Mouse (Mus musculus): ENCODE results near the gene Pcyt2. TPM values are rescaled to one million over a fixed set of nuclear protein-coding genes. Genes with fewer than 3 reads are reported as not detected.

Gene Pcyt2
- polyA plus RNA-seq (2015; fragmentation: Nextera tagmentation; extraction: Ambion mirVana) = 103 and 126 TPM in 2 replicates

GRCm38 (mm10) chr11:120617519-120618112 lies at the start of gene Pcyt2:
Gene Pcyt2 (minus strand): TSS chr11:120617936.
- Histone ChIP-seq H3K4me2 (peak within 1 kb of the TSS; percentile 89), H3K27me3 (no peaks in the 10 kb centered on the region), H3K27ac (peak within 1 kb of the TSS; percentile 68), H3K9ac (peak within 1 kb of the TSS; percentile 86), H3K36me3 (peaks cover 52% of the 10 kb centered on the region), H3K4me1 (peaks cover 14% of the 10 kb centered on the region), H3K4me3 (peak within 1 kb of the TSS; percentile 95), H3K9me3 (no peaks in the 10 kb centered on the region)
- under 1% methylated on average over 56 of the region's 56 CpGs for WGBS
- peak; percentile 92 for ATAC-seq (ENCODE audit: borderline replicate concordance, extremely low read depth, low FRiP score, low TSS enrichment)

GRCm38 (mm10) chr11:120666617-120667016 lies 48.9 kb upstream of the Pcyt2 start:
- Histone ChIP-seq H3K9ac (no peak overlapping the region), H3K4me2 (no peak overlapping the region), H3K4me3 (no peak overlapping the region), H3K4me1 (peaks cover 10% of the 10 kb centered on the region; the same call in 1 of the 2 replicates), H3K27ac (no peak overlapping the region), H3K36me3 (no peaks in the 10 kb centered on the region), H3K9me3 (no peaks in the 10 kb centered on the region), H3K27me3 (peaks cover 35% of the 10 kb centered on the region)
- 3% methylated on average over 3 of the region's 3 CpGs for WGBS
- no peak for ATAC-seq (ENCODE audit: borderline replicate concordance, extremely low read depth, low FRiP score, low TSS enrichment)

GRCm38 (mm10) chr11:120665406-120665805 lies 47.7 kb upstream of the Pcyt2 start:
- peak; percentile 68; the same call in 1 of the 2 replicates for ATAC-seq (ENCODE audit: borderline replicate concordance, extremely low read depth, low FRiP score, low TSS enrichment)
- Histone ChIP-seq H3K27ac (no peak overlapping the region), H3K4me3 (no peak overlapping the region), H3K27me3 (peaks cover 47% of the 10 kb centered on the region), H3K36me3 (no peaks in the 10 kb centered on the region), H3K9ac (no peak overlapping the region), H3K9me3 (no peaks in the 10 kb centered on the region), H3K4me2 (no peak overlapping the region), H3K4me1 (peaks cover 18% of the 10 kb centered on the region)
- WGBS = 50% methylated on average over 3 of the region's 3 CpGs

- no peak for ATAC-seq (ENCODE audit: borderline replicate concordance, extremely low read depth, low FRiP score, low TSS enrichment)
- 79% methylated on average over 5 of the region's 5 CpGs for WGBS
- H3K36me3 ChIP-seq = no peaks in the 10 kb centered on the region
These were observed 46.0 kb upstream of the Pcyt2 start for GRCm38 (mm10) chr11:120663714-120664113.

DNA sequence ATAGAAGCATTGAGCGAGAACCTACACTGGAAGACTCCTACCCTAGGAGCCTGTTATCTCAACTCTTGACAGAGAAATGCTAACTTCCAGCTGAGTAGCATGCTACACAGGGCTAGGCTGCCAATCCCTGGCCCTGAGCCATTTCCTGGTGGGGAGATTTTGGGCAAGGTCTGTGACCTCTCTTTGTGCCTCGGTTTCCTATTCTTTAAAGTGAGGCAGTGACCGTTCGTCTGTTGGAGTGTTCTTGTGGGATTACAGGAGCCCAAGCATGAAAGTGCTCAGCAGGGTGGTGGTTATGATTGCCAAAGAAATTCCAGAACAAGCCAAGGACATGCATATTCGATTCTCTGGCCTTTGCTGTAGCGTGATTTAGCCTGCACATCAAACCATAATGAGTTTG lies 45.0 kb upstream of the Pcyt2 start:
- Histone ChIP-seq H3K36me3 (no peaks in the 10 kb centered on the region), H3K27ac (no peak overlapping the region), H3K9ac (no peak overlapping the region), H3K9me3 (no peaks in the 10 kb centered on the region), H3K4me3 (no peak overlapping the region), H3K4me2 (no peak overlapping the region), H3K4me1 (peaks cover 27% of the 10 kb centered on the region), H3K27me3 (peaks cover 73% of the 10 kb centered on the region)
- ATAC-seq (ENCODE audit: borderline replicate concordance, extremely low read depth, low FRiP score, low TSS enrichment) = no peak
- 53% methylated on average over 6 of the region's 6 CpGs for WGBS

More at GRCm38 (mm10) chr11:120663714-120664113, 46.0 kb upstream of the Pcyt2 start:
- H3K9ac ChIP-seq = no peak overlapping the region
- peaks cover 64% of the 10 kb centered on the region for H3K27me3 ChIP-seq
- no peak overlapping the region for H3K27ac ChIP-seq
- peaks cover 27% of the 10 kb centered on the region for H3K4me1 ChIP-seq
- no peaks in the 10 kb centered on the region for H3K9me3 ChIP-seq
- no peak overlapping the region for H3K4me2 ChIP-seq
- no peak overlapping the region for H3K4me3 ChIP-seq

DNA sequence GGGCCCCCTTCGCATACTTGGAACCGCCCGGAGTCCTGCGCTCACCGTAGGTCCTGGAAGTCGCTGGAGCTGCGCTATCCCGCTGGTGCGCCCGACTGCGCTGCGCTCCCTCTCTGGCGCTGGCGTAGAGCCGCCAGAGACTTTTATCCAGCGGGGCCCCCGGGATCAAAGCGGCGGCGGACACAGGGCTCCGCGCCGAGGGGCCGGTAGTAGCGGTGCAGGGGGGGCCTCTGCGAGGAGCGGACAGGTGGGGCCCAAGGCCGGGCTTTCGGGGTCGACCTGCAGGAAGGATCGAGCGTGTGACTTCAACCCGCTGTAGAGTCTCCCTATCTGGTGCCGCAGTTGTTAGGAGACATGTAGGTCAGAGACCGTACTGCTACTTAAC lies 43.3 kb upstream of the Pcyt2 start, which contains the start of gene Notum:
TSS of gene Notum (minus strand) at position 100 of the 385 bp plus-strand sequence.
- no peaks in the 10 kb centered on the region for H3K9me3 ChIP-seq
- H3K27me3 ChIP-seq = peaks cover 90% of the 10 kb centered on the region
- peak within 1 kb of the TSS; percentile 48 for H3K4me3 ChIP-seq
- under 1% methylated on average over 35 of the region's 35 CpGs for WGBS
- H3K9ac ChIP-seq = peak within 1 kb of the TSS; percentile 38
- H3K4me2 ChIP-seq = peak within 1 kb of the TSS; percentile 74
- ATAC-seq (ENCODE audit: borderline replicate concordance, extremely low read depth, low FRiP score, low TSS enrichment) = 0 out of 2 replicates have a peak, but pooled peaks have one; percentile 3
- H3K36me3 ChIP-seq = no peaks in the 10 kb centered on the region
- peaks cover 21% of the 10 kb centered on the region for H3K4me1 ChIP-seq
- no peak within 1 kb of the TSS for H3K27ac ChIP-seq

DNA sequence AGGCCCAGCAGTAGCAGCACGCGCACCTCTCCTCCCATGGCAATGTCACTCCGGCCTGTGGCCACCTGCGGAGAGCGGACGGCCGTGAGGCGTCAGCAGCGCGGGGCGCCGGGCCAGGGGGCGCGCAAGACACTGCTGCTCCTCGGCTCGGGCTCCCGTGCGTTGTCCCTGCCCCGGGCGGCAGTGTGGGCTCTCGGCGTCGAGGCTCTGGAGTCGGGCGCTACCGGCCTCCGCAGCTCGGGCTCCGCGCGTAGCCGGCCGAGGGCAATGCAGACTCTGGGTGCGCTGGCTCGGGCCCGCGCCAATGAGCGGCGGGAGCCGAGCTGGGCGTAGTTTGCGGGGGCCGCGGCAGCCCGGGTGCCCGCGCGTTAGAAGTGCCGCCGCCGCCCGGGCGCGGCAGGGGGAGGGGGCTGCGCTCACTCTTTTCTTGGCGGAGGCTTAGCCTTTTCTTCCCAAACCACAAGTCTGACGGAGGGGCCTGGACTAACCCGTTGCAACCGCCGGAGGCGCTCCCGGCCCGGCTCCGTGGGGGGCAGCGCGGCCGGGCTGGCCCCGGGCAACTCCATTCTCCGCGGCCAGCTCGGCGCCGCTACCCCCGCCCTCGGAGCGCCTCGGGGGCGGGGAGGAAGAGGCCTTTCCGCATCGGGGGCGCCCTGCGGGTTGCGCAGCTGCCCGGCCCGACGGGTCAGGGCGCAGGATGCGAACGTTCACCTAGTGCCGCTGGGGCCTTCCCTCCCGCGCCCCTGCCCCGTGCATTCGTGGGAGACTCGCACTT lies 42.8 kb upstream of the Pcyt2 start:
- H3K27me3 ChIP-seq = peaks cover 94% of the 10 kb centered on the region
- H3K9ac ChIP-seq = peak overlapping the region; percentile 38
- H3K27ac ChIP-seq = no peak overlapping the region
- peak overlapping the region; percentile 74 for H3K4me2 ChIP-seq
- WGBS = under 1% methylated on average over 90 of the region's 95 CpGs
- no peaks in the 10 kb centered on the region for H3K9me3 ChIP-seq
- no peaks in the 10 kb centered on the region for H3K36me3 ChIP-seq
- peak; percentile 52 for ATAC-seq (ENCODE audit: borderline replicate concordance, extremely low read depth, low FRiP score, low TSS enrichment)
- H3K4me1 ChIP-seq = peaks cover 18% of the 10 kb centered on the region
- H3K4me3 ChIP-seq = peak overlapping the region; percentile 48

GRCm38 (mm10) chr11:120659509-120660300 lies 42.0 kb upstream of the Pcyt2 start:
- no peak for ATAC-seq (ENCODE audit: borderline replicate concordance, extremely low read depth, low FRiP score, low TSS enrichment)
- Histone ChIP-seq H3K9ac (no peak overlapping the region), H3K36me3 (no peaks in the 10 kb centered on the region), H3K4me3 (peak overlapping the region; percentile 48), H3K4me2 (peak overlapping the region; percentile 74), H3K4me1 (peaks cover 18% of the 10 kb centered on the region), H3K9me3 (no peaks in the 10 kb centered on the region), H3K27ac (no peak overlapping the region), H3K27me3 (peaks cover 86% of the 10 kb centered on the region)
- 2% methylated on average over 50 of the region's 50 CpGs for WGBS

DNA sequence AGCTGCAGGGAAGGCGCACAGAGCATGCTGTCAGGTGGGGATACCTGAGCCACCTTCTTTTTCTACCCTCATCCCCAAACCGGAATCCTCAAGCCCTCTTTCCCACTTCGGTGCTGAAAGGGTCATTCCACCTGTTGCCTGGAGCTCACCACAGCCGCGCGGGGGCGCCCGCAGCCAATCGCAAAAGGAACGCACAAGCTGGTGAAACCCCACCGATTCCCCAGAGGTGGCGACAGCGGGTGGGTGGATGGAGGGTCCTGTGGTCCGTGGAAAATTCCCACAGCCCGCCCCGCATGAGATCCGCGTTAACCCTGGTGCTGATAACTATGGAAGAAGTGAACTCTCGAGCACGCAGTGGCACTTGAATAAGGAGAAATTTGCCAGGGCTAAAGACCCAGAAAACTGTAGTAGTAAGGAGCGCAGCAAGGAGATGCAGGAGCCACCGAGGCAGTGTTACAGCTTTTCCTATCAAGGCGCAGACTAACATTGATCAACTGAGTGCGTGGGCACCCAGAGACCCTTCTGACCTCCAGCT lies 41.2 kb upstream of the Pcyt2 start:
- WGBS = 4% methylated on average over 24 of the region's 24 CpGs
- Histone ChIP-seq H3K4me2 (peak overlapping the region; percentile 74; the same call in 1 of the 2 replicates), H3K4me3 (no peak overlapping the region), H3K36me3 (no peaks in the 10 kb centered on the region), H3K9me3 (no peaks in the 10 kb centered on the region), H3K4me1 (peaks cover 18% of the 10 kb centered on the region), H3K27ac (no peak overlapping the region), H3K9ac (no peak overlapping the region), H3K27me3 (peaks cover 82% of the 10 kb centered on the region)
- no peak for ATAC-seq (ENCODE audit: borderline replicate concordance, extremely low read depth, low FRiP score, low TSS enrichment)

DNA sequence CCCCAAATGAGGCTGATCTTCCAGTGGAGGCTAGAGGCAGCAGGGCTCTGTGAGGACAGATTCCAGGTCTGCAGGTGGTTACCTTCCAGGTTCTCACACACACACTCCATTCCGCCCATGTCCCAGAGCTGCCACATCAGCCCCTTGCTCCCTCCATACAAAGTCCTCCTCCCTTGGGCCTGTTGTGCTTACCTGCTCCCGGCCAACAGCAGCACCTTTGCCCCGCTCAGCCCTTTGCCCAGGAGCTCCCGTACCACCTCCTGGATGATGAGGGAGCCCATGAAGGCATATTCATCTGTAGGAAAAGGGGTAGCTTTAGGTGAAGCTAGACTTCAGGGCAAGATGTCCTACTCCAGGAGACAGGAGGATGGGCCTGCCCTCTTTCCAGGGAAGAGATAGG lies 39.6 kb upstream of the Pcyt2 start:
- Histone ChIP-seq H3K27me3 (peaks cover 66% of the 10 kb centered on the region), H3K4me3 (no peak overlapping the region), H3K9me3 (no peaks in the 10 kb centered on the region), H3K4me2 (no peak overlapping the region), H3K27ac (no peak overlapping the region), H3K9ac (no peak overlapping the region), H3K4me1 (peaks cover 18% of the 10 kb centered on the region), H3K36me3 (no peaks in the 10 kb centered on the region)
- 80% methylated on average over 4 of the region's 4 CpGs for WGBS
- no peak for ATAC-seq (ENCODE audit: borderline replicate concordance, extremely low read depth, low FRiP score, low TSS enrichment)

GRCm38 (mm10) chr11:120654741-120655140 lies 37.0 kb upstream of the Pcyt2 start:
- H3K9me3 ChIP-seq = no peaks in the 10 kb centered on the region
- ATAC-seq (ENCODE audit: borderline replicate concordance, extremely low read depth, low FRiP score, low TSS enrichment) = no peak
- H3K27me3 ChIP-seq = peaks cover 48% of the 10 kb centered on the region
- 72% methylated on average over 3 of the region's 3 CpGs for WGBS
- no peak overlapping the region for H3K4me2 ChIP-seq
- H3K36me3 ChIP-seq = no peaks in the 10 kb centered on the region
- H3K9ac ChIP-seq = no peak overlapping the region
- H3K27ac ChIP-seq = no peak overlapping the region
- H3K4me1 ChIP-seq = peaks cover 3% of the 10 kb centered on the region
- H3K4me3 ChIP-seq = no peak overlapping the region

All from lung, embryonic 15.5 days (tissue).